Mouse (Mus musculus) intestine, embryonic 14.5 days (tissue): ENCODE results near the gene 1700034I23Rik. TPM values are rescaled to one million over a fixed set of nuclear protein-coding genes. Genes with fewer than 3 reads are reported as not detected.
"Not testable (repeated sequence)": the region's sequence is repeated elsewhere in the genome, so short reads cannot be mapped to it uniquely, and the experiment has no call there.

Experiments
- ATAC-seq: fragments of 200-750 bp; cut with Nextera tagmentation; replicated peaks from 2 replicates; pipeline ENCODE4 v1.8.0; 2017; ENCODE audit warnings: low read depth, moderate number of reproducible peaks, moderate TSS enrichment, moderate library complexity; ENCODE audit not compliant: low FRiP score, low TSS enrichment
- DNase-seq: peaks from one replicate; pipeline ENCODE4 v3.0.0-alpha.2; 2018; ENCODE audit warnings: low spot score
- H3K27ac ChIP-seq: fragments of 300-500 bp; sonication (generic); 2 replicates; pipeline ENCODE4 v1.5.1; 2014; ENCODE audit warnings: low read depth, mild to moderate bottlenecking, control low read depth
- H3K27me3 ChIP-seq: fragments of 300-500 bp; sonication (generic); replicated peaks from 2 replicates; pipeline ENCODE4 v1.6.1; 2014; ENCODE audit warnings: low read length, control low read depth; ENCODE audit not compliant: control insufficient read depth, insufficient read depth
- H3K36me3 ChIP-seq: fragments of 300-500 bp; sonication (generic); 2 replicates; pipeline ENCODE4 v1.6.1; 2014; ENCODE audit warnings: low read length, control low read depth; ENCODE audit not compliant: control insufficient read depth, insufficient read depth
- H3K4me1 ChIP-seq: fragments of 300-500 bp; sonication (generic); replicated peaks from 2 replicates; pipeline ENCODE4 v1.6.1; 2014; ENCODE audit warnings: low read length, control low read depth, mixed read lengths; ENCODE audit not compliant: control insufficient read depth, insufficient read depth
- H3K4me2 ChIP-seq: fragments of 300-500 bp; sonication (generic); 2 replicates; pipeline ENCODE4 v1.6.1; 2014; ENCODE audit warnings: low read length
- H3K4me3 ChIP-seq: fragments of 300-500 bp; sonication (generic); 2 replicates; pipeline ENCODE4 v1.5.1; 2014; ENCODE audit warnings: low read depth, low read length, control low read depth, mixed read lengths
- H3K9ac ChIP-seq: fragments of 300-500 bp; sonication (generic); 2 replicates; pipeline ENCODE4 v1.6.1; 2014; ENCODE audit warnings: mild to moderate bottlenecking, low read length
- H3K9me3 ChIP-seq: fragments of 300-500 bp; sonication (generic); 2 replicates; pipeline ENCODE4 v1.6.1; 2016; ENCODE audit warnings: low read length, control low read depth; ENCODE audit not compliant: control insufficient read depth
- WGBS: fragments of 180-500 bp; shearing (Covaris S2); extraction: QIAGEN DNeasy Blood & Tissue Kit; methylation state at CpG from one replicate; pipeline ENCODE4 v1.1.7; 2014; 5-methylcytosine and 5-hydroxymethylcytosine counted together
- polyA plus RNA-seq: library from polyadenylated mRNA; unstranded; fragments of >200 nt; fragmentation: Nextera tagmentation; extraction: Ambion mirVana; gene quantifications from 2 replicates; pipeline ENCODE4 v1.2.1, GENCODE M21; 2014

1700034I23Rik gene
- 0.41 and 0.42 TPM in 2 replicates for polyA plus RNA-seq

DNA sequence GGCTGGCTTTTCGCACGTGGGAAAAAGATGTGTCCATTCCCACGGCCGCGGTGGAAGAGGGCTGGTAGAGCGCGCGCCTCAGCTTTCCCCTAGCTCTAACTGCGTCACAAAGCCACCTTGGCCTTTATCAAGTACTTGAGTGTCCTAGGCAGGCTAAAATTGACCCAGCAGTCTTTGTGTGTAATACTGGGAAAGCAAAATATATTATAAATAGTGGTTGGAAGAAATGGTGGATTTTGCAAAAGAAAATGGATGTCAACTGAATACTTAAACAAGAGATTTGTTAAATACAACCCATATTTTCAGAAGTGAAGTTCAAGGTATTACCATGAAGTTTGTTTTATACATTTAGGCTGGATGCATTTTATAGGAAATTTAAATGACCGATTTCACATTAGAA is at the start of gene 1700034I23Rik:
Gene 1700034I23Rik, minus strand, starts transcription at position 101 of the 400 bp plus-strand sequence.
- H3K27ac ChIP-seq, H3K9ac ChIP-seq, H3K27me3 ChIP-seq, H3K36me3 ChIP-seq, H3K9me3 ChIP-seq, ATAC-seq, H3K4me1 ChIP-seq, DNase-seq, H3K4me2 ChIP-seq, H3K4me3 ChIP-seq: not testable (repeated sequence)
- 98% methylated on average over 5 of the region's 10 CpGs for WGBS

DNA sequence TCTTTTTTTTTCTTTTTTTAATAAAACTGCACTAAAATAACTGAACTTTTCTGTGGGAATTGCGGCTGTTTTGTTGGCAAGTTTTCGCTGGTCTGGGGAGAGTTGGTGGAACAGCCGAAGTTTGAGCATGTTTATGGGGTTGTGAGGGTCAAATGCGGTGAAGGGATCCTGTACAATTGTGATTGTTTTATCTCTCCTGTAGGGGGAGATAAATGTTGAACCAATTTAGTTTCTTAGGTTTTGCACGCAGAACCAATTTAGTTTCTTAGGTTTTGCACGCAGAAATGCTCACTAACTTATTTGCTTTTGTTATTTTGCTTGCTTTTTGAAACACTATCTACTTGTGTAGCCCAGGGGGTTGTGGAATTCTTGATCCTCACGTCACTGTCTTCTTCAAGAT is 49.0 kb upstream of the 1700034I23Rik start:
- peak overlapping the region; percentile 61 for H3K4me3 ChIP-seq
- H3K9me3 ChIP-seq: no peaks in the 10 kb centered on the region
- ATAC-seq: no peak
- H3K36me3 ChIP-seq: no peaks in the 10 kb centered on the region
- 17% methylated on average over 7 of the region's 7 CpGs for WGBS
- no peak overlapping the region for H3K27ac ChIP-seq
- peaks cover 7% of the 10 kb centered on the region; the same call in 1 of the 2 replicates for H3K4me1 ChIP-seq
- DNase-seq: peak; percentile 56
- no peak overlapping the region for H3K9ac ChIP-seq
- H3K27me3 ChIP-seq: peaks cover 8% of the 10 kb centered on the region; the same call in 1 of the 2 replicates
- H3K4me2 ChIP-seq: peak overlapping the region; percentile 95

GRCm38 (mm10) chr3:40950601-40951201 is 48.4 kb upstream of the 1700034I23Rik start:
- Histone ChIP-seq H3K9ac (peak overlapping the region; percentile 44), H3K9me3 (no peaks in the 10 kb centered on the region), H3K4me1 (peaks cover 7% of the 10 kb centered on the region; the same call in 1 of the 2 replicates), H3K4me2 (peak overlapping the region; percentile 95), H3K4me3 (peak overlapping the region; percentile 61), H3K27ac (no peak overlapping the region; the same call in 1 of the 2 replicates), H3K27me3 (peaks cover 8% of the 10 kb centered on the region; the same call in 1 of the 2 replicates), H3K36me3 (no peaks in the 10 kb centered on the region)
- under 1% methylated on average over 40 of the region's 43 CpGs for WGBS
- ATAC-seq: no peak
- peak; percentile 79 for DNase-seq

DNA sequence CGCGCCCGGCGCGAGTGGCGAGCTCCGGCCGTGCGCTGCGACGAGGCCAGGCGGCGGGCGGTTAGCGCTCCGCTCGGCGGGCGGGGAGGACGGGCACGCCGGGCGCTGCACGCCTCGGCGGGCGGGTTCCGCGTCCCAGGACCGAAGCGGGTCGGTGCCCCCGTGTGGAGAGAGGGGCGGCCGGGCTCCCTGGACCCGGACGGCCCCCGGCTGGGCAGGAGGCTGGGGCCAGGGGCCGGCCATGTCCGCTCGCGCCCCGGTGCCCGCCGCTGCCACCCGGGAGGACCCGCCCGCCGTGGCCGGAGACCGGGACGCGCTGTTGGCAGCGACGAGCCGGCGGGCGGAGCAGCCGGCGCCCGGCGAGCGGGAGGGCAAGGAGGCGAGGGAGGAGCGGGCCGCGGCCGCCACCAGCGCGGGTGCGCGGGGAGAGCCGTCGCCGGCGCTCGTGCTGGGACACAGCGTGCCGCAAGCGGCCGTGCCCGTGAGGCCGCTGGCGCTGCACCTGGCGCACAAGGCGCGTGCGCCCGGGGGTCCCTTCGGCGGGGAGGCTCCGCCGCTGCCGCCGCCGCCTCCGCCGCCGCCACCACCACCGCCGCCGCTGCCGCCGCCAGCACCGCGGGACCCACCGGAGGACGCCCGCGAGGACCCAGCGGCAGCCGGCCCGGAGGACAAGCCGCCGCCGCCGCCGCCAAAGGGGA is 47.7 kb upstream of the 1700034I23Rik start:
- peak overlapping the region; percentile 62 for H3K27ac ChIP-seq
- H3K9ac ChIP-seq: peak overlapping the region; percentile 44
- H3K36me3 ChIP-seq: no peaks in the 10 kb centered on the region
- WGBS: under 1% methylated on average over 74 of the region's 118 CpGs
- peak overlapping the region; percentile 95 for H3K4me2 ChIP-seq
- peaks cover 8% of the 10 kb centered on the region; the same call in 1 of the 2 replicates for H3K27me3 ChIP-seq
- DNase-seq: no peak
- ATAC-seq: no peak; the same call in none of the 2 replicates
- H3K9me3 ChIP-seq: no peaks in the 10 kb centered on the region
- H3K4me3 ChIP-seq: peak overlapping the region; percentile 61
- peaks cover 7% of the 10 kb centered on the region; the same call in 1 of the 2 replicates for H3K4me1 ChIP-seq

- Histone ChIP-seq H3K4me2 (peak within 1 kb of the TSS; percentile 95), H3K27ac (peak within 1 kb of the TSS; percentile 62), H3K4me3 (peak within 1 kb of the TSS; percentile 61), H3K36me3 (no peaks in the 10 kb centered on the region), H3K27me3 (peaks cover 8% of the 10 kb centered on the region; the same call in 1 of the 2 replicates), H3K9me3 (no peaks in the 10 kb centered on the region), H3K9ac (peak within 1 kb of the TSS; percentile 44), H3K4me1 (peaks cover 7% of the 10 kb centered on the region; the same call in 1 of the 2 replicates)
- DNase-seq (peak; percentile 99), ATAC-seq (peak; percentile 95)
- 1% methylated on average over 64 of the region's 66 CpGs for WGBS
Measured at GRCm38 (mm10) chr3:40949170-40949902, 47.0 kb upstream of the 1700034I23Rik start, which contains the start of gene Larp1b. TSS of gene Larp1b (plus strand) at chr3:40949828.

DNA sequence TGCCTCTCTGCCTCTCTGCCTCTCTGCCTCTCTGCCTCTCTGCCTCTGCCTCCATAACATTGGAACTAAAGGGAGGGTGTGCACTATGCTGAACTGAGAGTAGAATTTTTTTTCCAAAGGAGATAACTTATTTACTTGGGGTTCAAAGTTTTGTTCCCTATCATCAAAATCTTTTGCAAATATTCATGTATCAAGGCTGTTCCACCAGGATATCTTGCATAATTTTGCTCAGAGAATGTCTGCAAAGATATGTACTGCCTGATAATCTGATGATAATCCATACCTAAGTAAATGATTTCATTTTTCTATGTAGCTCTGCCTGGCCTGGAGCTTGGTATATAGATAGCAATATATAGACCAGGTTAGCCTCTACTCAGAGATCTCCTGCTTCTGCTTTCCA is 36.7 kb upstream of the 1700034I23Rik start:
- H3K9ac ChIP-seq: no peak overlapping the region
- no peak for ATAC-seq
- no peak for DNase-seq
- no peaks in the 10 kb centered on the region for H3K27me3 ChIP-seq
- H3K27ac ChIP-seq: no peak overlapping the region
- H3K4me1 ChIP-seq: no peaks in the 10 kb centered on the region
- no peak overlapping the region for H3K4me2 ChIP-seq
- no peaks in the 10 kb centered on the region for H3K9me3 ChIP-seq
- no peaks in the 10 kb centered on the region for H3K36me3 ChIP-seq
- no peak overlapping the region for H3K4me3 ChIP-seq

DNA sequence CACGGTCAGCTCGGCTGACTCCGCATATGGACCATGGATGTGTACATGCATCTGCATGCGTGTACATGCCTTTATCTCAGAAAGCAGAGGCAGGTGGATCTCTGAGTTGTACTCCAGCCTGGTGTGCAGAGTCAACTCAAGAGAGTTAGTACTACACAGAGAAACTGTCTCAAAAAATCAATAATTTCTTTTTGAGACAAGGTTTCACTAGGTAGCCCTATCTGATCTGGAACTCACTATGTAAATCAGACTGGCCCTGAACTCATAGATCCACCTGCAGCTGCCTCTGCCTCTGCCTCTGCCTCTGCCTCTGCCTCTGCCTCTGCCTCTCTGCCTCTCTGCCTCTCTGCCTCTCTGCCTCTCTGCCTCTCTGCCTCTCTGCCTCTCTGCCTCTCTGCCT is 36.2 kb upstream of the 1700034I23Rik start:
- H3K4me3 ChIP-seq: no peak overlapping the region
- no peak overlapping the region for H3K4me2 ChIP-seq
- no peak overlapping the region for H3K9ac ChIP-seq
- H3K4me1 ChIP-seq: no peaks in the 10 kb centered on the region
- H3K9me3 ChIP-seq: no peaks in the 10 kb centered on the region
- ATAC-seq (no peak), DNase-seq (no peak)
- H3K36me3 ChIP-seq: 0 out of 2 replicates have a peak, but pooled peaks cover 3% of the 10 kb centered on the region
- 91% methylated on average over 4 of the region's 4 CpGs for WGBS
- H3K27me3 ChIP-seq: no peaks in the 10 kb centered on the region
- H3K27ac ChIP-seq: no peak overlapping the region

GRCm38 (mm10) chr3:40938189-40938588 is 35.8 kb upstream of the 1700034I23Rik start:
- no peak for DNase-seq
- no peak for ATAC-seq
- no peak overlapping the region for H3K9ac ChIP-seq
- H3K9me3 ChIP-seq: no peaks in the 10 kb centered on the region
- no peaks in the 10 kb centered on the region for H3K27me3 ChIP-seq
- no peak overlapping the region for H3K4me2 ChIP-seq
- 77% methylated on average over 5 of the region's 5 CpGs for WGBS
- no peaks in the 10 kb centered on the region for H3K4me1 ChIP-seq
- no peak overlapping the region for H3K4me3 ChIP-seq
- H3K27ac ChIP-seq: no peak overlapping the region
- 0 out of 2 replicates have a peak, but pooled peaks cover 6% of the 10 kb centered on the region for H3K36me3 ChIP-seq
